Mouse (Mus musculus) heart, postnatal 10 days (tissue): ENCODE results near the gene Mbtps1. TPM values are rescaled to one million over a fixed set of nuclear protein-coding genes. Genes with fewer than 3 reads are reported as not detected.

Experiments used
- DNase-seq, 2 experiments: peaks; one replicate each; pipeline ENCODE4 v3.0.0; 2021
- intact Hi-C: fragments of 180-260 bp; cut with DNase I; formaldehyde crosslinking; loops from one replicate; pipeline ENCODE4 v1.15.1; 2025
- total RNA-seq, 2 experiments: library from RNA; stranded (reverse); gene quantifications; 2 replicates each; pipeline ENCODE4 v1.2.3; 2021

Gene Mbtps1
- total RNA-seq, 2 experiments from 2014 or later = 66.8 to 67.7 TPM

DNA sequence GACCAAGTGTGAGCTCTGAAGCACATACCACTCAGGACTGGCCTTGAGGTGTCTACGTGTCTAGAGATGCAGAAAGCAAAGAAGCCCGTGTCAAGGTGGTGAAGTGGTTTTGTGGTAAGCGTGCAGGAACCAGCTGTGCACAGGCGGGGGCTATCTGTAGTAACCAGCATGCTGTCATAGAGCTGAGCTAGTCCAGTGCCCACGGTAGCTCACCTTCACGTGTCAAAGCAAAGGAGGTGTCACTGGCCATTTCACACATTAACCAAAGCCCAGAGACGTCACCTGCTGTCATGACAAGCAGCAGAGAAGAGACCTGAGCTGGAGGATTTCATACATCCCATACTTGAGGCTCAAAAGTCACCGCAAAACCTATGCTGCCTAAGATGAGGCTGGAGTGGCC lies 52.4 kb downstream of the Mbtps1 start:
- DNase-seq = no peak
- intact Hi-C loops = no loop called here

- intact Hi-C loops = no loop called here
- DNase-seq = no peak
These were observed 53.0 kb downstream of the Mbtps1 start for GRCm38 (mm10) chr8:119505488-119505887.

GRCm38 (mm10) chr8:119503191-119503767 lies 55.3 kb downstream of the Mbtps1 start:
- DNase-seq = no peak
- intact Hi-C loops = no loop called here

DNA sequence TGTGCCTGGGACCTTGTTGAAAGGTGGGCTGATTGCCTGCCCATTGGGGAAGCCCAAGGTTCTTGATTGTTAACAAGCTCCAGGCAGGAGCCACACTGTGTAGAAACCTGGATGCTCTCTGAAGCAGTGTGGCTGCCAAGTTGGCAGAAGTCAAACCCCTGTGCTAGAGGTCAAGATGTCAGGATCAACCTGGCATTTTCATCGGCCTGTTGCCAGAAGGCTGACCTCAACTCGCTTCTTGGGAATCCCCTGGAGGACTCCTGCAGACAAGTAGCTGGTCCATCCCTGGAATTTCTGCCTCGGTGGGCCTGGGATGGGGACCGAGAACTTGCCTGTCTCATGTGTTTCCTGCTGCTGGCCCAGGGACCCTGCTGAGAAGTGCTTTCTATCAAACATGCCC lies 56.4 kb downstream of the Mbtps1 start:
- intact Hi-C loops = no loop called here
- no peak for DNase-seq

GRCm38 (mm10) chr8:119501598-119501997 lies 56.9 kb downstream of the Mbtps1 start, which contains the start of gene Slc38a8:
Slc38a8 (minus strand) TSS chr8:119501698.
- no peak for DNase-seq
- intact Hi-C loops = no loop called here

- DNase-seq = no peak
- intact Hi-C loops = no loop called here
These were observed 58.7 kb downstream of the Mbtps1 start for GRCm38 (mm10) chr8:119499836-119500235.

- DNase-seq = peak; percentile 32 to 65
- intact Hi-C loops = loop anchor here (1.0 to 2.0 kb wide), 2 partner anchors 56 to 85 kb away; no protein-coding TSS in a partner anchor
These were observed 61.7 kb downstream of the Mbtps1 start for GRCm38 (mm10) chr8:119496848-119497247.

- no peak for DNase-seq
- intact Hi-C loops = no loop called here
These were observed 71.4 kb downstream of the Mbtps1 start for GRCm38 (mm10) chr8:119487093-119487492.

DNA sequence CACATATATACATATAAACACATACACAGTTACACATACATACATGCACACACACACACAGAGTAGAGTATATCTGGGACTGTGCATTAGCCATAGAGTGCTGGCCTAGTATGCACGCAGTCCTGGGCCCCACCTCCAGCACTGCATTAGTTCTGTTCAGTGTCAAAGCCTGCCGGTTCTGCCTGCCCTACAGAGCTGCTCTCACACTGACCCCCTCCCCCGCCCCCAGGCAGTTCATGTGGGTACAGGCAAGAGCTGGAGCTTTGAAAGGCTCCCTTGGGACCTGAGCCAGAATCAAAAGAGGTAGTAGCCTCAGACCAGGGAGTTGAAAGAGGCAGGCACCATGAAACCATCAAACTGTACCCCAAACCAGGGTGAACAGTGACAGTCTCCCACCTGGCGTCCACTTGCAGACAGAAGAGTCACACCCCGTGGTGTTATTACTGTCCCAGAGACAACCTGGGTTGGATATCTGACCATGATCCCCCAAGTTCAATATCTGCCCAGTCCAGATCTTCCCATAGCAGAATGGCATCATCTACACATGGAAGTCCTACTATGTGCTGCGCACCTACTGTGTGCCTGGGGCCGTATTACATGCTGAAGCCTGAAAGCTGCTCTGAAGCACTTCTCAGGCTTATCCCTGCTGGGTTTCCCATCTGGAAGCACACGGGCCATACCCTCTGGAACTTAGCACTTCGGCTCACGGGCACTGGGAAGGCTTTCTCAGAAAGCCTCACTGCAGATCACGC lies 74.2 kb downstream of the Mbtps1 start:
- no peak for DNase-seq
- intact Hi-C loops = no loop called here

DNA sequence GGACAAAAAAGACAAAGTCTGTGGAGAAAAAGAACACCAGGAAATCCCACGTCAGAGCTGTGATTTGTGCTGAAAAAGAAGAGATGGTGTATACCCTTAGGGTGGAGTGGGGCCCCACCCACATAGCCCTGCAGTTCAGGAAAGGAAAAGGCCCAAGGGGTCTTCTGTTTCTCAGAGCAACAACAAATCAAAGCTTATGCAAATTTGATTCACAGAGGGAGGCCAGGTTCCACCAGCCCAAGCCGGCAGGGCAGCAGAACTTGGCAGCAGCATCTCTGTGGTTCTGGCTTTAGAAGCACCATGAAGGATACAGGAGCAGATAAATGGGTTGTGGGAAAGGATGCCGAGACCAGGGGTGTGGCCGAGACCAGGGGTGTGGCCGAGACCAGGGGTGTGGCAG lies 79.9 kb downstream of the Mbtps1 start:
- intact Hi-C loops = no loop called here
- no peak for DNase-seq

DNA sequence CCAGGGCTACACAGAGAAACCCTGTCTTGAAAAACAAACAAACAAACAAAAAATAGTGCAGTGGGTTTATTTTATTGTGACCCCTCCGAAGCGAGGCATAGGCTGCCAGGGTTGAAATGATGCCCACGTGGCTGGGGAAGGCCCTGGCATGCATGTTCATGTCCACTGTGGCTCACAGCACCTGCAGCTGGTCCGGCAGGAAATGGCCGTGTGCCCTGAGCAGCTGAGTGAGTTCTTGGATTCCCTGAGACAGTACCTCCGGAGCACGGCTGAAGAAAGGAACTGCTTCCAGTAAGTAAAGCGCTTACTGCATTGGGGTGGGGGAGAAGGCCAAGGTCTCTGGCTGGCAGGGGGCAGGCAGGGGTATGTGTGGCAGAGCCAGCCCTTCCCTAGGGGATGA lies 90.4 kb downstream of the Mbtps1 start:
- intact Hi-C loops = no loop called here
- DNase-seq = no peak

DNA sequence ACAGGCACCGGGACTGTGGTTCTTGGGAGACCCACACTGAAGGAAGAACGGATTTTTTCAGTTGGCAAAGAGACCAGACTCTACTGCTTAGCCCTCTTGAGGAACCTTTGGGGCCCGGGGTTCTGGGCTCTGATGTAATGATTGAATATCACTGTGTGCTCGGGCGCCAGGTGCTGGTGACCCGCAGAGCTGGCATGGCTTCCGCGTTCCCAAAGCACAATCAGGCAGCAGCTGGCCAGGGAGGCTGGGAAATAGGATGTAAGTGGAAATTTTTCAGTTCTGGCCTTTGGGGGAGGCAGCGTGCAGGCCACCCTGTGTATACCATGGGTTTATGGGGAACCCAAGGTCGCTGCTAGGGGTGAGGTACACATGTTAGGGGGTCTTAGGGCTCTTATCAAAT lies 91.7 kb downstream of the Mbtps1 start:
- no peak for DNase-seq
- intact Hi-C loops = no loop called here

DNA sequence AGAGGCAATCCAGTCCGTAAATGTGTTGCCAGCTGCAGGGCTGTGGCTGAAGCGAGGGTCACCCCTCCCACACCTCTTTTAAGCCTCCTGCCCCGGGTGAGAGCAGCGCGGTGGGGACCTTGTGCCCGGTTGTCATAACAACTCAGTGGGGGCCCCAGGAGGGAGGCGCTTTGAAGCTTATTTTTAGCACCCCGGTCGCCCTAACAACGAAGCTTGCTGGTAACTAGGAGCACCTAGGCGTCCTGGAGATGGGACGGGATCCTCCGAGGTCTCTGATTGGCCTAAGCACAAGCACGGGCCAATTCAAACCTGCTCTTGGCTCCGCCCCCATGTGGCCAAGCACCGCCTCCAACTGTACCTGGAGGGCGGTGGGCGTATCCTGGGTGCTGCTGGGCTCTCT lies 92.4 kb downstream of the Mbtps1 start:
- no peak for DNase-seq
- intact Hi-C loops = no loop called here

- DNase-seq = no peak
- intact Hi-C loops = no loop called here
These were observed 94.8 kb downstream of the Mbtps1 start for GRCm38 (mm10) chr8:119463709-119464108.

DNA sequence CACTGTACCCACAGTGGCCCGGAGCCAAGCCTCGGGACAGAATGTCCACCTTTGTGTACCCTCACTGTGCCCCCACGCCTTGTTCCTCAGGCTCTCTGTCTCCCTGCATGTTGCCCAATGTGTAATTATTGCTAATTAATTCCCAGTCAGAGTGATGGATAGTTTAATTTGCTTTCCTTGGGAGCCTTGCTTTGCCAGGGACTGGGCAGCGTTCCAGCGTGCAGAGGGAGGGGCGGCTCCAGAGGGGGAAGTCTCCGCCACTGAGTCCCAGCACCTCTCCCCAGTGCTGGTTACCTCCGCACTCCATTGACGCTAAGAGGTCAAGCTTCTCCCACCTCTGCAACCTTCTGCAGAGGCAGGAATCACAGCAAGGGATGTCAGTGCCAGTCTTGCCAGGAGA lies 97.2 kb downstream of the Mbtps1 start:
- DNase-seq = no peak
- intact Hi-C loops = no loop called here

- DNase-seq = peak; percentile 21 to 29
- intact Hi-C loops = no loop called here
These were observed 98.8 kb downstream of the Mbtps1 start for GRCm38 (mm10) chr8:119459724-119460123.

Other genes starting within 250 kb of the Mbtps1 start
- 100 to 1,000 TPM; 195 to 207 TPM for gene Hsbp1, start 214.2 kb downstream of the Mbtps1 start, total RNA-seq
- gene Mlycd, start 163.9 kb downstream of the Mbtps1 start, total RNA-seq = 100 to 1,000 TPM in 1 of 2 experiments, 10 to 100 TPM in 1; 98.4 to 115 TPM
- gene Osgin1, start 124.6 kb downstream of the Mbtps1 start, total RNA-seq = 1 to 10 TPM in 1 of 2 experiments, under 1 TPM in 1; 0.98 to 2.0 TPM
- not detected for gene Necab2, start 112.0 kb downstream of the Mbtps1 start, total RNA-seq
- not detected for gene Slc38a8, start 57.0 kb downstream of the Mbtps1 start, total RNA-seq
- gene Hsdl1, start 16.4 kb upstream of the Mbtps1 start, total RNA-seq = 10 to 100 TPM; 17.6 to 18.2 TPM
- gene Dnaaf1, start 16.5 kb upstream of the Mbtps1 start, total RNA-seq = not detected
- 1 to 10 TPM; 3.9 to 4.7 TPM for gene Taf1c, start 46.5 kb upstream of the Mbtps1 start, total RNA-seq
- gene Adad2, start 54.0 kb upstream of the Mbtps1 start, total RNA-seq = not detected
- under 1 TPM in 1 of 2 experiments, not detected in 1; 0.10 TPM for gene Kcng4, start 76.9 kb upstream of the Mbtps1 start, total RNA-seq
- gene Wfdc1, start 107.6 kb upstream of the Mbtps1 start, total RNA-seq = 10 to 100 TPM; 45.0 to 47.4 TPM
- gene Atp2c2, start 141.3 kb upstream of the Mbtps1 start, total RNA-seq = not detected
- gene Tldc1, start 219.7 kb upstream of the Mbtps1 start, total RNA-seq = 10 to 100 TPM; 11.4 to 11.5 TPM